Mouse (Mus musculus) kidney, adult 2 months (tissue): ENCODE measurements around the gene Cip2a. TPM values are rescaled to one million over a fixed set of nuclear protein-coding genes. Genes with fewer than 3 reads are reported as not detected.

Experiments
- DNase-seq: peaks from one replicate; pipeline ENCODE4 v3.0.0; 2021
- H3K27ac ChIP-seq: fragments of 200-500 bp; 2 replicates; pipeline ENCODE4 v1.5.1; 2012; ENCODE audit warnings: low read depth, low read length, control low read depth, inconsistent platforms; ENCODE audit not compliant: insufficient read depth
- H3K27me3 ChIP-seq: fragments of 200-500 bp; replicated peaks from 2 replicates; pipeline ENCODE4 v1.6.1; 2012; ENCODE audit warnings: mild to moderate bottlenecking, moderate library complexity, low read length, inconsistent platforms; ENCODE audit not compliant: control insufficient read depth, insufficient read depth
- H3K36me3 ChIP-seq: fragments of 200-500 bp; 2 replicates; pipeline ENCODE4 v1.6.1; 2012; ENCODE audit warnings: mild to moderate bottlenecking, moderate library complexity, low read length, inconsistent platforms; ENCODE audit not compliant: control insufficient read depth, insufficient read depth
- H3K4me1 ChIP-seq: fragments of 200-500 bp; 2 replicates; pipeline ENCODE4 v1.6.1; 2011; ENCODE audit warnings: low read length; ENCODE audit not compliant: control insufficient read depth, insufficient read depth
- H3K4me3 ChIP-seq: fragments of 200-500 bp; 2 replicates; pipeline ENCODE4 v1.5.1; 2011; ENCODE audit warnings: mild to moderate bottlenecking, low read depth, low read length, control low read depth; ENCODE audit not compliant: insufficient read depth
- CTCF ChIP-seq: fragments of 200-500 bp; conservative IDR thresholded peaks from 2 replicates; pipeline ENCODE4 v1.5.1; 2011; ENCODE audit warnings: low read depth, mild to moderate bottlenecking, control low read depth, low read length, moderate library complexity, mixed read lengths; ENCODE audit not compliant: insufficient read depth, insufficient read length
- POLR2A ChIP-seq: fragments of 200-500 bp; IDR thresholded peaks from one replicate; pipeline ENCODE4 v1.6.1; 2011; ENCODE audit warnings: low read depth, low read length, control low read depth
- WGBS: fragments of 180-500 bp; shearing (Covaris S2); methylation state at CpG from one replicate; pipeline ENCODE4 v1.1.7; 2018; 5-methylcytosine and 5-hydroxymethylcytosine counted together
- polyA plus RNA-seq: library from polyadenylated mRNA; depleted of rRNA; stranded (reverse); fragments of >200 nt; gene quantifications from 2 replicates; pipeline ENCODE4 v1.2.3, GENCODE M21; 2012

The Cip2a gene
- polyA plus RNA-seq, 1 experiment = 0.44 TPM

DNA sequence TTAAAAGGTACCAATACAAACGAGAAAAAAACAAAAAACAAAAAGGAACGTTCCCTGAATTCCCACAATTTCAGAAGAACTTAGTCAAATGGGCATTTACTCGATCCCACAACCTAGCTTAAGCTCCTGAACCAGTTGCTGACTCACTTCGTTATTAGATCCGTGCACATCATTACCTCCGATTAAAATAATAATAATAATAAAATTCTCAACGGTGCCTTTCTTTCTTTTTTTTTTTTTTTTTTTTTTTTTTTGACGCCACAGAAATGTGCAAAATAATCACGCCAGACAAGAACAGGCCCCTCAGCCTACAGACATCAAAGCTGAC is 790 bp upstream of the Cip2a start:
- Histone ChIP-seq H3K36me3 (no peaks in the 10 kb centered on the region), H3K27me3 (no peaks in the 10 kb centered on the region), H3K27ac (no peak overlapping the region), H3K4me1 (peaks cover 2% of the 10 kb centered on the region; the same call in 1 of the 2 replicates), H3K4me3 (peak overlapping the region; percentile 78)
- DNase-seq = no peak
- under 1% methylated on average over 9 of the region's 9 CpGs for WGBS
- TF ChIP-seq POLR2A = no peak
- no peak for TF ChIP-seq CTCF

DNA sequence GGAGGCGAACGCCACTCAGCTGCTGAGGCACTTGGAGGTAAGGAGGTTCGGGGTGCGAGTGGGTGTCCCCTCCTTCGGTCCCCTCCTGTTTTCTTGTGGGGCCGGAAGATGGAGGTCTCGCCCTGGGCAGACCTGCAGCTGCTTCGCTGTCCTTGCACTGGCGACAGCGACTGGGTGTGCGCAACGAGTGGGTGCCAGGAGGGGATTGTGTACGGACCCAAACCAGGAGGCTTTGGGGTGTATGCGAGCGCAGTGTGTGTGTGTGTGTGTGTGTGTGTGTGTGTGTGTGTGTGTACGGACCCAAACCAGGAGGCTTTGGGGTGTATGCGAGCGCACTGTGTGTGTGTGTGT is 333 bp downstream of the Cip2a start:
- no peaks in the 10 kb centered on the region for H3K27me3 ChIP-seq
- peaks cover 2% of the 10 kb centered on the region; the same call in 1 of the 2 replicates for H3K4me1 ChIP-seq
- H3K4me3 ChIP-seq = peak overlapping the region; percentile 78
- no peak for TF ChIP-seq POLR2A
- no peak for TF ChIP-seq CTCF
- H3K36me3 ChIP-seq = no peaks in the 10 kb centered on the region
- WGBS = under 1% methylated on average over 18 of the region's 18 CpGs
- no peak for DNase-seq
- H3K27ac ChIP-seq = no peak overlapping the region

DNA sequence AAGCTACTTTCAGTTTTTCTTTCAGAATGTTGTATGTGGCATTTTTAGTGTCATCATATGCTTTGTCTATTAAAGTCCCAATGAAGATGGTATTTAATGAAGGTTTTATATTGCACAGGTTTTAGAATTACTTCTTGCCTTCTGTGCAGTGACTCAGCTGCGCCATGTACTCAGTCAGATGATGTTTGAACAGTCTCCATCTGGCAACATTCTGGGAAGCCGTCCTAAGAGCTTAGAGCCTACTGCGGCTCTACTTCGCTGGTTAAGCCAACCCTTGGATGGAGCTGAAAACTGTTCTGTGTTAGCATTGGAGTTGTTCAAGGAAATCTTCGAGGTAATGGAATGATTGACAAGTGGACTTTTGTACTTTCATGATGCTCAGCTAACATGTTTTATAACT is 10.2 kb downstream of the Cip2a start:
- DNase-seq = no peak
- Histone ChIP-seq H3K36me3 (no peaks in the 10 kb centered on the region), H3K4me3 (no peak overlapping the region), H3K27me3 (no peaks in the 10 kb centered on the region), H3K4me1 (no peaks in the 10 kb centered on the region), H3K27ac (no peak overlapping the region)
- 92% methylated on average over 5 of the region's 5 CpGs for WGBS
- TF ChIP-seq CTCF (no peak), POLR2A (no peak)

DNA sequence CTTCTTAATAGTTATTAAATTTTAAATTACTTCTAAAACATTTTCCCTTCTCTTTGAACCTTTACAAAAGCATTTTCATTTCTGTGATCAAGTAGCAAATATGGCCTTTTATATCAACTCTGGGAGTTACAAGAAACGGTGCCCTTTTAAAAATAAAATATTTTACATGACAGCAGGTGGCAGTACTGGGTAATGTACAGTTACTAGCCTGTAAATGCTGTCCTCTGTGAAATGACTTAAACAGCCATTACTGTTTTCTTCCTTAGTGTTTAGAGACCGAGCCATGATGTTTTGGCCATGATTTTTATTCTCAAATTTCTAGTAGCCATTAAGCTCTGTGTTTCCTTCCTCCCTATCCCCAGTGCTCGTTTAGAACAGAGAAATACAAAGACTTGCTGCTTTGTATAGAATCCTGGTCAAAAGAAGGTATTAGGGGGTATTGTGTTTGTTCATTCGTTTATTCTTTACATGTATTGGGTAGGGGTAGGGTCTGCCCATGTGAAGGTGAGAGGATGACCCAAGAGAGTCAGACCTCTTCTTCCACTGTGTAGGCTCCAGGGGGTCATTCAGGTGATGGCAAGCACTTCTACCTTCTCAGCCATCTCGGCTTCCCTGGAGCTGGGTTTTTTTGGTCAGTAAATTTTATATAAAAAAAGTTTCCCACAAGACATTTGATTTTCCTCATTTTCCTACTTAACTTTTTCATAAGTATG is 22.8 kb downstream of the Cip2a start:
- H3K27me3 ChIP-seq = no peaks in the 10 kb centered on the region
- DNase-seq = peak; percentile 28
- no peak overlapping the region for H3K4me3 ChIP-seq
- H3K4me1 ChIP-seq = no peaks in the 10 kb centered on the region
- H3K36me3 ChIP-seq = no peaks in the 10 kb centered on the region
- TF ChIP-seq POLR2A (no peak), CTCF (no peak)
- WGBS = 63% methylated on average over 5 of the region's 5 CpGs
- no peak overlapping the region for H3K27ac ChIP-seq

DNA sequence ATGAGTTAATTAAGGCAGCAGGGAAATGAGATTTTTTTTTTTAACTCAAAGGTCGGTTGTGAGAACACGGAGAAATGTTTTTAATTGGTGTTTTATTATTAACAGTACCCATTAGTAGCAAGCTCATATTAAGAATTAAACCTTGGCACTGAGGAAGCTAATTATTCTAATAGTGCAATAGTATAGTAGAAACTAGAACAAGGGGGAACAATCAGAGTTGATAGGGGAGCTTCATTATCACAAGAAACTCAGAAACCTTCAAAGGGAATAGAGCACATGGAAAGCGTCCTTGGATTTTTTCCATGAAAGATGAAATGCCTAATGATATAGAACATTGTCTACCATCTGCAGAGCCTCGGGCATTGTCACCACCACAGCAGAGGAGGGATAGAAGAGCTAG is 41.9 kb downstream of the Cip2a start:
- WGBS = 60% methylated on average over 4 of the region's 4 CpGs

DNA sequence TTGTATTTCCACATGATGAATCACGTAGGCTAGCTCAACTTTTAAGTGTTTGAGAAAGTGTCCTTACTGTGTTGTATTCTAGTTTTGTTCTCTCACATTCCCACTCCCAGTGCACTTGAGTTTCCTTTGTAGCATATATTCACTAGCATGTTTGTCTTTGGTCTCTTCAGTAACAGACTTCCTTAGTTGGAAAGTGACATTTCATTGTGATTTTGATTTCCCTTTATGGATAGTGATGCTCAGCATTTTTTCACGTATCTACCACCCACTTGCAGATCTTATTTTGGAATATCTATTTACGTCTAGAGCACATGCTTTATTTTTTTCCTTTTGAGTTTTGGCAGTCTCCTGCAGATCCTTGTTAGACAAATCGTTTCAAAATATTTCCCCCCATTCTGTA is 43.8 kb downstream of the Cip2a start:
- Histone ChIP-seq H3K27me3 (no peaks in the 10 kb centered on the region), H3K4me3 (no peak overlapping the region), H3K4me1 (no peaks in the 10 kb centered on the region), H3K36me3 (no peaks in the 10 kb centered on the region), H3K27ac (no peak overlapping the region)
- DNase-seq = no peak
- no peak for TF ChIP-seq POLR2A
- no peak for TF ChIP-seq CTCF
- WGBS = 73% methylated on average over 4 of the region's 4 CpGs

More for the DNA sequence above, 41.9 kb downstream of the Cip2a start:
- Histone ChIP-seq H3K4me1 (no peaks in the 10 kb centered on the region), H3K27ac (no peak overlapping the region), H3K27me3 (no peaks in the 10 kb centered on the region), H3K4me3 (no peak overlapping the region), H3K36me3 (no peaks in the 10 kb centered on the region)
- no peak for DNase-seq
- no peak for TF ChIP-seq POLR2A
- no peak for TF ChIP-seq CTCF

DNA sequence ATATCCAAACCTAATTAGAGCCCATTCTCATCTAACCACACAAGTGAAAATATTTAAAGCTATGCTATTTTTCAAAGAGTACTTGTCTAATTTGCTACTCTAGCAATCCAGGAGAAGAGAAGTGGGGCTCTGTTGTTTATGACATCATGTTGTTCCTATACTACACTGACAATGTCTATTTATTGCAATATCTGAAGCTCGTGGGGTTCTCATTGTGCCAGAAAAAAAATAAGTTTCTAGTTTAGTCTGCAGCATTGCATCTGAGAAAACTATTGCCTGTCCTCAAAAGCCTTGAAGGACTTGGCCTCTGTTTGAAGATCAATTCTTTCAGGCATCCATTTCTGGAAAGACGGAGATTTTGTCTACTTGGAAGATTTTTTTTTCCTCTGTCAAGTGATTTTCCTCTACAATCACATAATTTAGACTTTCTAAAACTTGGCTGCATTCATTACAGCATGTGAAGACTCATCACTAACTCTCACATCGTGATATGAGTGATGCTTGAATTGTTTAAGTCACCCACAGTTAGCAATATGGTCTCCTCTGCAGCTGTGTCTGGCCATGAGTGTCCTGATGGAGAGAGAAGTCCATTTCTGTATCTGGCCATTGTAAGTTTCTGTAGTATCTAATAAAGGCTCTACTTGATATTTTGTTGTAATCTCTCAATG is 46.7 kb downstream of the Cip2a start:
- H3K4me3 ChIP-seq = no peak overlapping the region
- no peak for TF ChIP-seq CTCF
- TF ChIP-seq POLR2A = no peak
- no peaks in the 10 kb centered on the region for H3K36me3 ChIP-seq
- 83% methylated on average over 3 of the region's 3 CpGs for WGBS
- DNase-seq = no peak
- H3K27ac ChIP-seq = no peak overlapping the region
- H3K4me1 ChIP-seq = no peaks in the 10 kb centered on the region
- no peaks in the 10 kb centered on the region for H3K27me3 ChIP-seq
